Mouse (Mus musculus): ENCODE data around the gene Lemd2. TPM values are rescaled to one million over a fixed set of nuclear protein-coding genes. Genes with fewer than 3 reads are reported as not detected.

Lemd2 gene
- polyA plus RNA-seq, 2 experiments: 21.2 to 93.5 TPM

GRCm38 (mm10) chr17:27175196-27175874 lies 28.9 kb downstream of the Lemd2 start:
- H3K9me3 ChIP-seq (ENCODE audit: control insufficient read depth, low read length): no peaks in the 10 kb centered on the region
- peaks cover 20% of the 10 kb centered on the region for H3K4me1 ChIP-seq (ENCODE audit: control insufficient read depth, insufficient read depth, low read length)
- no peak overlapping the region for H3K27ac ChIP-seq (replicated peaks; ENCODE audit: low read depth, low read length)
- no peak for TF ChIP-seq POLR2A (IDR thresholded peaks at IDR 0.05; ENCODE audit: borderline replicate concordance, extremely low read depth, insufficient read depth, insufficient read length)
- H3K36me3 ChIP-seq (ENCODE audit: control insufficient read depth, insufficient read depth, low read length): no peaks in the 10 kb centered on the region
- peak overlapping the region; percentile 5; the same call in 1 of the 2 replicates for H3K9ac ChIP-seq (ENCODE audit: low read depth, low read length, severe bottlenecking)
- ATAC-seq (ENCODE audit: low FRiP score, low read depth) (peak; percentile 23; the same call in 1 of the 2 replicates), DNase-seq (ENCODE audit: low spot score) (no peak)
- no peak overlapping the region for H3K4me2 ChIP-seq (replicated peaks; ENCODE audit: low read depth, low read length, severe bottlenecking)
- H3K27me3 ChIP-seq (ENCODE audit: control insufficient read depth, insufficient read depth, low read length): no peaks in the 10 kb centered on the region
- 12% methylated on average over 14 of the region's 14 CpGs for WGBS
- no peak overlapping the region for H3K4me3 ChIP-seq (replicated peaks; ENCODE audit: low read length)

GRCm38 (mm10) chr17:27173715-27174114 lies 30.6 kb downstream of the Lemd2 start:
- WGBS: 74% methylated on average over 3 of the region's 3 CpGs
- Histone ChIP-seq H3K4me2 (replicated peaks; ENCODE audit: low read depth, low read length, severe bottlenecking) (no peak overlapping the region), H3K27ac (replicated peaks; ENCODE audit: low read depth, low read length) (no peak overlapping the region), H3K9ac (ENCODE audit: low read depth, low read length, severe bottlenecking) (no peak overlapping the region), H3K9me3 (ENCODE audit: control insufficient read depth, low read length) (no peaks in the 10 kb centered on the region), H3K4me3 (replicated peaks; ENCODE audit: low read length) (no peak overlapping the region), H3K4me1 (ENCODE audit: control insufficient read depth, insufficient read depth, low read length) (peaks cover 21% of the 10 kb centered on the region), H3K27me3 (ENCODE audit: control insufficient read depth, insufficient read depth, low read length) (no peaks in the 10 kb centered on the region), H3K36me3 (ENCODE audit: control insufficient read depth, insufficient read depth, low read length) (no peaks in the 10 kb centered on the region)
- DNase-seq (ENCODE audit: low spot score): no peak
- ATAC-seq (ENCODE audit: low FRiP score, low read depth): no peak
- no peak for TF ChIP-seq POLR2A (IDR thresholded peaks at IDR 0.05; ENCODE audit: borderline replicate concordance, extremely low read depth, insufficient read depth, insufficient read length)

GRCm38 (mm10) chr17:27172459-27172858 lies 31.8 kb downstream of the Lemd2 start:
- ATAC-seq (ENCODE audit: low FRiP score, low read depth): no peak
- no peak overlapping the region for H3K9ac ChIP-seq (ENCODE audit: low read depth, low read length, severe bottlenecking)
- no peaks in the 10 kb centered on the region for H3K36me3 ChIP-seq (ENCODE audit: control insufficient read depth, insufficient read depth, low read length)
- H3K9me3 ChIP-seq (ENCODE audit: control insufficient read depth, low read length): no peaks in the 10 kb centered on the region
- no peak overlapping the region for H3K4me2 ChIP-seq (replicated peaks; ENCODE audit: low read depth, low read length, severe bottlenecking)
- no peak for DNase-seq (ENCODE audit: low spot score)
- 80% methylated on average over 9 of the region's 9 CpGs for WGBS
- TF ChIP-seq POLR2A (IDR thresholded peaks at IDR 0.05; ENCODE audit: borderline replicate concordance, extremely low read depth, insufficient read depth, insufficient read length): no peak
- H3K4me1 ChIP-seq (ENCODE audit: control insufficient read depth, insufficient read depth, low read length): peaks cover 21% of the 10 kb centered on the region
- H3K4me3 ChIP-seq (replicated peaks; ENCODE audit: low read length): no peak overlapping the region
- H3K27me3 ChIP-seq (ENCODE audit: control insufficient read depth, insufficient read depth, low read length): no peaks in the 10 kb centered on the region
- no peak overlapping the region for H3K27ac ChIP-seq (replicated peaks; ENCODE audit: low read depth, low read length)

GRCm38 (mm10) chr17:27171121-27171520 lies 33.1 kb downstream of the Lemd2 start:
- Histone ChIP-seq H3K9ac (ENCODE audit: low read depth, low read length, severe bottlenecking) (no peak overlapping the region), H3K4me3 (replicated peaks; ENCODE audit: low read length) (no peak overlapping the region), H3K4me2 (replicated peaks; ENCODE audit: low read depth, low read length, severe bottlenecking) (no peak overlapping the region), H3K9me3 (ENCODE audit: control insufficient read depth, low read length) (no peaks in the 10 kb centered on the region), H3K4me1 (ENCODE audit: control insufficient read depth, insufficient read depth, low read length) (peaks cover 20% of the 10 kb centered on the region), H3K27ac (replicated peaks; ENCODE audit: low read depth, low read length) (no peak overlapping the region), H3K27me3 (ENCODE audit: control insufficient read depth, insufficient read depth, low read length) (no peaks in the 10 kb centered on the region), H3K36me3 (ENCODE audit: control insufficient read depth, insufficient read depth, low read length) (no peaks in the 10 kb centered on the region)
- no peak for DNase-seq (ENCODE audit: low spot score)
- WGBS: 63% methylated on average over 5 of the region's 5 CpGs
- no peak for TF ChIP-seq POLR2A (IDR thresholded peaks at IDR 0.05; ENCODE audit: borderline replicate concordance, extremely low read depth, insufficient read depth, insufficient read length)
- ATAC-seq (ENCODE audit: low FRiP score, low read depth): no peak

GRCm38 (mm10) chr17:27169952-27170695 lies 34.1 kb downstream of the Lemd2 start:
- DNase-seq (ENCODE audit: low spot score) (peak; percentile 47), ATAC-seq (ENCODE audit: low FRiP score, low read depth) (peak; percentile 35; the same call in 1 of the 2 replicates)
- WGBS: 50% methylated on average over 11 of the region's 11 CpGs

More at GRCm38 (mm10) chr17:27169952-27170695, 34.1 kb downstream of the Lemd2 start:
- no peak for TF ChIP-seq POLR2A (IDR thresholded peaks at IDR 0.05; ENCODE audit: borderline replicate concordance, extremely low read depth, insufficient read depth, insufficient read length)
- H3K9me3 ChIP-seq (ENCODE audit: control insufficient read depth, low read length): no peaks in the 10 kb centered on the region
- H3K9ac ChIP-seq (ENCODE audit: low read depth, low read length, severe bottlenecking): no peak overlapping the region
- no peaks in the 10 kb centered on the region for H3K36me3 ChIP-seq (ENCODE audit: control insufficient read depth, insufficient read depth, low read length)
- peaks cover 16% of the 10 kb centered on the region for H3K4me1 ChIP-seq (ENCODE audit: control insufficient read depth, insufficient read depth, low read length)
- H3K4me3 ChIP-seq (replicated peaks; ENCODE audit: low read length): no peak overlapping the region
- no peak overlapping the region for H3K4me2 ChIP-seq (replicated peaks; ENCODE audit: low read depth, low read length, severe bottlenecking)
- peak overlapping the region; percentile 65 for H3K27ac ChIP-seq (replicated peaks; ENCODE audit: low read depth, low read length)
- H3K27me3 ChIP-seq (ENCODE audit: control insufficient read depth, insufficient read depth, low read length): no peaks in the 10 kb centered on the region
